In the genomic region with DNA sequence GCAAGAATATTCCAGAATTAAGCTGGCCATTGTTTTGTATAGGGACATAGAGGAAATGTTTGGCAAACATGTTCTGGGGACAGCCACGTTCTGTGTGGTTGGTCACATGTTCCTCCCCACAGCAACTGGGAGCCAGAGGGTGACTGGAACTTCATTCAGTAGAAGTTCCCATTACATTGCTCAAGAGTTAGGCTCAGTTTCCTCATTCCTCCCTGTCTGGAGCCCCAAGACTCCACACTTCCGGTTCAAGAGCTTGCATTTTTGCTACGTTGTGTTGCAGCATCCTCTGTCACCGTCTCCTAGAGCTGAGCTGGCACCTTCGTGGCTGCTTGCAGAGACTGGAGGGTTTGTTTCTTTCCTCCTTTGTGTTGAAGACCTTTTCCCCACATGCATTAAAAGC, we compare ENCODE assay signal across 13 mouse cellular contexts. TPM values are rescaled to one million over a fixed set of nuclear protein-coding genes. Genes with fewer than 3 reads are reported as not detected.
DNase-seq lines count a peak whose midpoint lies in the region; ATAC-seq lines count a peak whose summit lies in the region.
"Had no signal": no experiment of that assay in that cellular context is flagged by ENCODE, and none has a peak within 500 bp of the region (broad histone marks: within the 10 kb centered on the region; RNA-seq: fewer than 3 reads in every experiment).

No protein-coding gene starts in this region.

- H3K9me3 ChIP-seq in liver, embryonic 15.5 days (replicated peaks): no peaks in the 10 kb centered on the region
- H3K9me3 ChIP-seq: embryonic facial prominence, embryonic 13.5 days; limb, embryonic 15.5 days had no signal

- H3K27ac ChIP-seq in brown adipose tissue, adult 24 weeks (replicated peaks; ENCODE audit: low read depth, low read length): peak overlapping the region; percentile 37; the same call in 1 of the 2 replicates
- H3K27ac ChIP-seq in liver, embryonic 15.5 days (replicated peaks): 0 out of 2 replicates have a peak overlapping the region, but pooled peaks have one; percentile 45
- H3K27ac ChIP-seq: embryonic facial prominence, embryonic 13.5 days; hindbrain, embryonic 14.5 days; limb, embryonic 15.5 days had no signal

- H3K4me1 ChIP-seq in brown adipose tissue, adult 24 weeks (ENCODE audit: control insufficient read depth, insufficient read depth, insufficient read length, low read length): 0 out of 2 replicates have a peak, but pooled peaks cover 2% of the 10 kb centered on the region
- H3K4me1 ChIP-seq in liver, embryonic 15.5 days (replicated peaks): no peaks in the 10 kb centered on the region
- H3K4me1 ChIP-seq: embryonic facial prominence, embryonic 13.5 days; limb, embryonic 15.5 days had no signal

- no peak overlapping the region for H3K4me3 ChIP-seq in brown adipose tissue, adult 24 weeks (ENCODE audit: insufficient read depth, low read depth, low read length)
- H3K4me3 ChIP-seq in liver, embryonic 15.5 days (replicated peaks): no peak overlapping the region
- H3K4me3 ChIP-seq: embryonic facial prominence, embryonic 13.5 days; limb, embryonic 15.5 days had no signal

- no peaks in the 10 kb centered on the region for H3K36me3 ChIP-seq in liver, embryonic 15.5 days (replicated peaks)
- H3K36me3 ChIP-seq: embryonic facial prominence, embryonic 13.5 days; limb, embryonic 15.5 days had no signal

- 28% methylated on average over 5 of the region's 5 CpGs for WGBS in liver, embryonic 15.5 days (ENCODE audit: insufficient replicate concordance)

- ATAC-seq in liver, embryonic 15.5 days (ENCODE audit: insufficient read depth): peak; percentile 56
- ATAC-seq in monocyte, adult 5-6 weeks (replicated peaks; ENCODE audit: insufficient number of reproducible peaks, low FRiP score, low TSS enrichment, poor library complexity, severe bottlenecking): peak; percentile 95
- ATAC-seq: forebrain, embryonic 14.5 days had no signal

- no peak overlapping the region for H3K9ac ChIP-seq in liver, embryonic 15.5 days
- H3K9ac ChIP-seq: embryonic facial prominence, embryonic 13.5 days; hindbrain, embryonic 14.5 days; limb, embryonic 15.5 days had no signal

- DNase-seq in layer of hippocampus, adult 9-11 months: peak; percentile 71
- no peak for DNase-seq in layer of hippocampus, adult 9-10 months (ENCODE audit: low spot score)
- DNase-seq in cerebellum, postnatal 25 days: no peak
- DNase-seq in cerebellum, adult 11-12 months: no peak
- DNase-seq: cerebellum, adult 8-10 months; thymus, postnatal 25 days had no signal

- no peak overlapping the region for H3K4me2 ChIP-seq in liver, embryonic 15.5 days
- H3K4me2 ChIP-seq: embryonic facial prominence, embryonic 13.5 days; hindbrain, embryonic 14.5 days; limb, embryonic 15.5 days had no signal

- H3K27me3 ChIP-seq in liver, embryonic 15.5 days: no peaks in the 10 kb centered on the region
- H3K27me3 ChIP-seq: embryonic facial prominence, embryonic 13.5 days; limb, embryonic 15.5 days had no signal

RNA-seq across cellular contexts. Expression of a gene that starts 15.1 kb away (rescaled TPM):
- polyA plus RNA-seq in brown adipose tissue, adult 24 weeks (2012; ENCODE audit: insufficient read depth, insufficient read length, missing spikeins): not detected in 2 replicates
- 0.39 and 0.50 TPM in 2 replicates for polyA plus RNA-seq in liver, embryonic 15.5 days (2015; fragmentation: Nextera tagmentation; extraction: Ambion mirVana)
- 0.29 to 1.1 TPM (median 0.78 TPM) in 3 replicates for total RNA-seq in monocyte, adult 5-6 weeks (2017)
